Mouse (Mus musculus) heart, postnatal 36 days (tissue): ENCODE data around the gene Hmgb1. TPM values are rescaled to one million over a fixed set of nuclear protein-coding genes. Genes with fewer than 3 reads are reported as not detected.
A peak's percentile ranks its signal among the peaks of the same experiment; 100 is the strongest.

Experiments
- DNase-seq, 2 experiments: peaks; one replicate each; pipeline ENCODE4 v3.0.0; 2021 to 2022
- intact Hi-C: fragments of 180-260 bp; cut with DNase I; formaldehyde crosslinking; loops from one replicate; pipeline ENCODE4 v1.15.1; 2025
- total RNA-seq, 2 experiments: library from RNA; stranded (reverse); gene quantifications; 2 replicates each; pipeline ENCODE4 v1.2.3; 2021

Hmgb1 gene
- total RNA-seq, 2 experiments from 2014 or later: 91.5 to 111 TPM

- intact Hi-C loops: no loop called here
- no peak for DNase-seq
These were observed 12.3 kb upstream of the Hmgb1 start for GRCm38 (mm10) chr5:149196611-149197010.

- intact Hi-C loops: no loop called here
- DNase-seq: no peak
These were observed 5.9 kb upstream of the Hmgb1 start for GRCm38 (mm10) chr5:149190160-149190559.

GRCm38 (mm10) chr5:149185806-149186205, 1.5 kb upstream of the Hmgb1 start:
- DNase-seq: no peak
- intact Hi-C loops: loop anchor here (2.0 to 10.0 kb wide), 3 partner anchors 43 to 631 kb away; partner anchors contain the start of gene Ubl3

- peak in 1 of 2 experiments; percentile 56 for DNase-seq
- intact Hi-C loops: loop anchor here (1.0 to 10.0 kb wide), 5 partner anchors 44 to 630 kb away; partner anchors contain the start of gene Ubl3
These were observed 526 bp upstream of the Hmgb1 start for GRCm38 (mm10) chr5:149184844-149185186.

- DNase-seq: no peak
- intact Hi-C loops: loop anchor here (1.0 to 10.0 kb wide), 4 partner anchors 45 to 629 kb away; partner anchors contain the start of gene Ubl3
These were observed 577 bp downstream of the Hmgb1 start for GRCm38 (mm10) chr5:149183721-149184103.

DNA sequence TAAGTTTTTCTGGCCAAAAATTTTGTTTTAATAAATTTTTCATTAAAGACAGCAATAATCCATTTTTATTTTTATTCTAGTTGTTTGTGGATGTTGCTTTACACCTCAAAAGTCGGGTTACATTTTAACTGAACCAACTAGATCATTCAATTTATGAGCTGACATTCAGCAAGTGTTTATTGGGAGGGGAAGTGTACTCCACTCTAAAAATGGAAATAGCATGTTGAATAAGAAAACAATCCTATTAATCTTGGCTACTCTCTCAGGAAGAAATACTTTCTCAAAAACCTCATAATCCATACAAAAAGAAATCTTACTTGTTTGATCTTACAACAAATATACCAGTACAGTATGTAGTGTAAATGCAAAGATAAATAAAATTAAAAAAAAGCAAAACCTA, 1.2 kb downstream of the Hmgb1 start:
- DNase-seq: no peak
- intact Hi-C loops: loop anchor here (5.0 to 10.0 kb wide), 2 partner anchors 176 to 628 kb away; partner anchors contain the start of gene Ubl3

- DNase-seq: no peak
- intact Hi-C loops: loop anchor here (5.0 to 10.0 kb wide), 2 partner anchors 175 to 628 kb away; partner anchors contain the start of gene Ubl3
These were observed 2.0 kb downstream of the Hmgb1 start for GRCm38 (mm10) chr5:149182186-149182870.

GRCm38 (mm10) chr5:149179826-149180225, 4.5 kb downstream of the Hmgb1 start:
- intact Hi-C loops: loop anchor here (2.0 to 10.0 kb wide), 3 partner anchors 15 to 625 kb away; partner anchors contain the start of gene Ubl3

GRCm38 (mm10) chr5:149178095-149178494, 6.2 kb downstream of the Hmgb1 start:
- intact Hi-C loops: loop anchor here (2.0 kb wide), 1 partner anchor 13 kb away; no protein-coding TSS in a partner anchor
- no peak for DNase-seq

More at GRCm38 (mm10) chr5:149179826-149180225, 4.5 kb downstream of the Hmgb1 start:
- no peak for DNase-seq

DNA sequence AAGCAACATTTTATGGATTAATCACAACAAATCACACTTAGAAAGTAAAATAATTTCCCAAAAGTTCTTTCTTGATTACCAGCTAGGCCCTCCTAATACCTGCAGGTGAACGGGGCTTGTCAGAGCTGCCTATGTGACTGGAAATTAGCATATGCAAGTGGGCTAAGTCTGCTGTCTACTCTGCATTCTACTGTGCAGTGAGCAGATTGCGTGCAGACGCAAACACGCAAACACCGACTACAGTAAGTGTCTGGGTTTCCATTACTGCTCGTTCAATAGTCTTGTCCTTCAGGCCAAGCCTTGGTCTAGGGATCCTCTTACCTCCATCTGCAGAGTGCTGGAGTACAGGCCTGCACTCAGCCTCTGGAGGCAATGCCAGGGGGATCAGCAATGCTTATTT, 8.6 kb downstream of the Hmgb1 start:
- no peak for DNase-seq
- intact Hi-C loops: no loop called here

- no peak for DNase-seq
- intact Hi-C loops: no loop called here
These were observed 9.8 kb downstream of the Hmgb1 start for GRCm38 (mm10) chr5:149174527-149174926.

GRCm38 (mm10) chr5:149172246-149172645, 12.0 kb downstream of the Hmgb1 start:
- no peak for DNase-seq
- intact Hi-C loops: no loop called here

DNA sequence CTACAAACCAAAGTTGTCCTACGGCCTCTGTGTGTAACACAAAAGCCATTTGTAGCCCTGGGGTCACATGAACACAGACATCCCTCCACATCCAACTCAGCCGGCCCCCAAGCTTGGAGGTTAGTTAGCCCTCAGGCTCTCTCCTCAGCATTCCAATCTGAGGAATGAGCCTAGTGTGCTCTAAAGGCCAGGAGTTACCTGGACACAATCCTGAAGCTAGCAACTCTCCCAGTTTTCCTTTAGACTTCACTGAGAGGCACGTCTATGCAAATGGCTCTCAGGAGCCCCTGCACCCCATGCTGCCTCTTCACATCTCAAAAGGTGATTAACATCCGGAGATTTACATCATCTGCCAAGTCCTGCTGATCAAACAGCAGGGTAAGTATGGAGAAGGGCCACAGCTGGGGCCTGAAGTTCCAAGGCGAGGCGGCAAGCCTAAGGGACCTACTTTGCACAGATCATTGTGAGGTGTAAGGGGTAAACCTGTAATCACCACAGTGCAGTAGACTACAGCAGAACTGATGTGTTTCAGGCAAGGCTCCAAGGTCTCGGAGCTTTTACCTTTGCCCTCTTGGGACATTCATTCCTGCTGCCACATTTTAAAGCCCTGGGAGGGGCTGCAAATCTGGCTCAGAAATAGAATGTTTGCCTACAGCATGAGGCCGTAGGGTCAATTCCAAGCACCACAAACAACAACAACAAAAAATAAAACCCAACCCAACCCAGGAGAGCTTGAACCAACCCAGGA, 13.3 kb downstream of the Hmgb1 start:
- intact Hi-C loops: no loop called here
- no peak for DNase-seq

DNA sequence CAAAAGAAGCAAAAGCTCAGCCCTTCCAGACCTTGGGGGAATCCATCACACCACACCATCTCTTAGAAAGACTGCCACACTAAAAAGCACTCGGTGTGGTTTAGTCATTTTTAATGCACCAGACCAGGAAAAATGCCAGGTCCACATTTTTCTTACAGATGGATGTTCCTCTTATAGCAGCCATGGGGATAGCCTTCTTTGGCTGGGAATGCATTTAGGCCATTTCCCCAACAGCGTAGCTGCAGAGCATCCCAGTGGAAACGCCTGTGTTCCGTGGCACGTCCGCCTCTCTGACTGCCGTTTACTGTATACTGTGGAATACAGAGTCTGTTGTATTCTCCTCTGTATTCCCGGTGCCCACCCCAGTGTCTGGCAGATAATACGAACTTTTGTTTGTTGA, 15.5 kb downstream of the Hmgb1 start:
- intact Hi-C loops: no loop called here
- no peak for DNase-seq

- DNase-seq: no peak
- intact Hi-C loops: no loop called here
These were observed 16.2 kb downstream of the Hmgb1 start for GRCm38 (mm10) chr5:149168051-149168450.

DNA sequence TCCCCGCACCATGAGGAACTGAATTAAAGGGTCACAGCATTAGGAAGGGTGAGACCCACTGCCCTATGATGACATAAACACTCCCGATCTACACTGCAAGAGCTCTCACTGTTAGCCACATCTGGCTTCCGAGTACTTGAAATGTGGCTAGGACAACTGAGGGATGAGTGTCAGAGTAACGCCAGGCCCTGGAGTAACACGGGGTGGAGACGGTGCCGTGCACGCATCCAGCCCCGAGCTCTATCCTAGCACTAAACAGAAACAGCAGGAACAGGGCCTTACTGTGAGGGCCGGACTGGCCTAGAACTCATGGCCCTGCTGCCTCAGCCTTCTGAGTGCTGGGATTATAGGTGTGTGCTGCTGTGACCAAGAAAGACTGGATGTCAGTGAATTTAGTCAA, 18.3 kb downstream of the Hmgb1 start:
- intact Hi-C loops: no loop called here
- DNase-seq: no peak

GRCm38 (mm10) chr5:149164881-149165280, 19.4 kb downstream of the Hmgb1 start:
- intact Hi-C loops: loop anchor here (2.0 kb wide), 1 partner anchor 14 kb away; no protein-coding TSS in a partner anchor
- no peak for DNase-seq

- no peak for DNase-seq
- intact Hi-C loops: no loop called here
These were observed 21.4 kb downstream of the Hmgb1 start for GRCm38 (mm10) chr5:149162890-149163289.

DNA sequence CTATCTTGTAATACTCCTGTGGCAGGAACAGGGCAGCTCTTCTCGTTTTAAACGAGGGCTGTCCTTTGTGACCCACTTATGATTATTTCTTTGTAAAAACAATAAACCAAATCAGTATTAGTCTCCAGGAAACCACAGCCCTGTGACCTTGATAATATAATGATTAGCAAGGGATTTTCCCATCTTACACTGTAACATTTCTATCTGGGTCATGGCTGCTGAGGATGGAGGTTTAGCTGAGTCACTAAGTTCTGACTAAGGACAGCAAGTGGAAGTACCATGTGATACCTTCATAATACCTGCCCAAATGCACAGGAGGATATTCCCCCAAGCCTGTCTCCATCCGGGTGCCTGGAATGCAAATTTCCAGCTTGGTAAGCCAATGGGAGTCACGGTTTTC, 23.8 kb downstream of the Hmgb1 start:
- DNase-seq: no peak
- intact Hi-C loops: no loop called here

- no peak for DNase-seq
- intact Hi-C loops: no loop called here
These were observed 25.3 kb downstream of the Hmgb1 start for GRCm38 (mm10) chr5:149159021-149159420.

DNA sequence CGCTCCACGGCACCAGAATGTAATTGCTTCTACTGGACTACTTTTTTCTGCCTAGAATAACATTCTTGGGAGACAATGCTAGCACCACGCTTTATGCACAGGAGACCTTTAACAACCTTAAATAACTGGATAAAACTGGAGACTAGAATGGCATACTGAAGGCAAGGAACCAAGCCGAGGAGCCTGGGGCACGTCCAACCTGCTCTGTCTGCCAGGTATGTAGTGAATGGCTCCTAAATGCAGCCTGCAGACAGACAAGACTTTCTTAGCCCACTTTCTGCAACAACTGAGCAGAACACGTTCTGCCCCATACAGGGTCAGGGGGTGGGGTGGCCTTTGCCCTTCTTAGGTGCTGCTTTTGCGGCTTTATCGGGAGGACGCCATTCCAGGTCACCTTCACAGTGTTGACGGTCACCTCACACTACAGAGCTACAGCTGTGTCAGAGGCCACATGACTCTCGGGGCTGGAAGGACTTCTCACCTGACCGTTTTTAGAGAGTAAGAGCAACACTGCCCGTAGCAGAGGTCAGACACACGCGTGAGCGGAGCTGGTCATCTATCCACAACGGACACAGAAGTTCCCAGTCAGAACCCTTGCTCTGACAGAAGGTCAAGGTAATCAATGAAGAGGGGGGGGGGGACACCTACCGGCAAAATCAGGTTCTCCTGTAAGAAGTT, 27.3 kb downstream of the Hmgb1 start:
- intact Hi-C loops: no loop called here
- no peak for DNase-seq
